Mouse (Mus musculus) E14TG2a.4 (cell line): ENCODE results near the gene Tmem175.

Source experiments
- CTCF ChIP-seq: conservative IDR thresholded peaks from 2 replicates; pipeline ENCODE4 v1.5.1; 2014; ENCODE audit warnings: low read length
- NANOG ChIP-seq: IDR thresholded peaks from 2 replicates; pipeline ENCODE4 v1.6.1; 2014; ENCODE audit warnings: borderline replicate concordance, low read length, mixed read lengths
- POU5F1 ChIP-seq: IDR thresholded peaks from 2 replicates; pipeline ENCODE4 v1.6.1; 2014; ENCODE audit warnings: low read length, borderline replicate concordance

- TF ChIP-seq CTCF (no peak), POU5F1 (no peak), NANOG (no peak)
These were observed 45.1 kb downstream of the Tmem175 start for GRCm38 (mm10) chr5:108674624-108675023.
